Mouse (Mus musculus) brain, embryonic 14.5 days (tissue): ENCODE data around the gene Adamtsl5. TPM values are rescaled to one million over a fixed set of nuclear protein-coding genes. Genes with fewer than 3 reads are reported as not detected.

Source experiments
- DNase-seq: peaks from one replicate; pipeline ENCODE4 v3.0.0-alpha.2; 2011; ENCODE audit warnings: low read depth
- CTCF ChIP-seq: fragments of 200-500 bp; IDR thresholded peaks from 2 replicates; pipeline ENCODE4 v1.5.1; 2012; ENCODE audit warnings: inconsistent platforms, mild to moderate bottlenecking, moderate library complexity, borderline replicate concordance; ENCODE audit not compliant: insufficient read depth, insufficient read length; ENCODE audit errors: extremely low read depth
- POLR2A ChIP-seq: fragments of 200-500 bp; IDR thresholded peaks from 2 replicates; pipeline ENCODE4 v1.6.1; 2012; ENCODE audit warnings: mild to moderate bottlenecking, inconsistent platforms, borderline replicate concordance; ENCODE audit not compliant: poor library complexity, insufficient read depth, insufficient read length, severe bottlenecking; ENCODE audit errors: extremely low read depth
- polyA plus RNA-seq: library from polyadenylated mRNA; depleted of rRNA; stranded (reverse); fragments of >200 nt; gene quantifications from 2 replicates; pipeline ENCODE4 v1.2.3, GENCODE M21; 2012

Gene Adamtsl5
- polyA plus RNA-seq, 1 experiment = 1.5 TPM

- no peak for TF ChIP-seq CTCF
- no peak for TF ChIP-seq POLR2A
- DNase-seq = no peak
These were observed 31.2 kb downstream of the Adamtsl5 start for GRCm38 (mm10) chr10:80317011-80317410.

GRCm38 (mm10) chr10:80316359-80316781 lies 31.8 kb downstream of the Adamtsl5 start:
- TF ChIP-seq POLR2A = no peak
- TF ChIP-seq CTCF = no peak
- peak; percentile 76 for DNase-seq

GRCm38 (mm10) chr10:80315315-80315714 lies 32.9 kb downstream of the Adamtsl5 start:
- TF ChIP-seq CTCF = no peak
- no peak for TF ChIP-seq POLR2A
- no peak for DNase-seq

- no peak for DNase-seq
- TF ChIP-seq POLR2A = no peak
- TF ChIP-seq CTCF = no peak
These were observed 33.7 kb downstream of the Adamtsl5 start for GRCm38 (mm10) chr10:80314494-80315001.

GRCm38 (mm10) chr10:80313627-80314201 lies 34.5 kb downstream of the Adamtsl5 start:
- no peak for DNase-seq
- TF ChIP-seq POLR2A = no peak
- TF ChIP-seq CTCF = no peak

- no peak for TF ChIP-seq POLR2A
- no peak for DNase-seq
These were observed 35.4 kb downstream of the Adamtsl5 start for GRCm38 (mm10) chr10:80312586-80313504.

GRCm38 (mm10) chr10:80311560-80311959 lies 36.7 kb downstream of the Adamtsl5 start:
- no peak for TF ChIP-seq CTCF
- no peak for TF ChIP-seq POLR2A
- DNase-seq = no peak

- no peak for DNase-seq
- TF ChIP-seq POLR2A = no peak
- no peak for TF ChIP-seq CTCF
These were observed 43.4 kb downstream of the Adamtsl5 start for GRCm38 (mm10) chr10:80304862-80305261.

GRCm38 (mm10) chr10:80304458-80304857 lies 43.8 kb downstream of the Adamtsl5 start:
- DNase-seq = no peak
- TF ChIP-seq CTCF (no peak), POLR2A (no peak)

GRCm38 (mm10) chr10:80302471-80302881 lies 45.7 kb downstream of the Adamtsl5 start:
- TF ChIP-seq CTCF (no peak), POLR2A (no peak)
- DNase-seq = peak; percentile 76

- TF ChIP-seq POLR2A = no peak
- TF ChIP-seq CTCF = no peak
- DNase-seq = no peak
These were observed 46.2 kb downstream of the Adamtsl5 start for GRCm38 (mm10) chr10:80302082-80302355.
